Mouse (Mus musculus) C2C12 (cell line): Measurements from ENCODE around the gene Gstm1.

Experiments
- CTCF ChIP-seq: IDR thresholded peaks from one replicate; pipeline ENCODE4 v1.5.1; 2011; ENCODE audit not compliant: control insufficient read depth, insufficient read depth, insufficient read length
- MAX ChIP-seq: IDR thresholded peaks from one replicate; pipeline ENCODE4 v1.6.1; 2011; ENCODE audit warnings: mild to moderate bottlenecking, control low read depth
- MYOD1 ChIP-seq: IDR thresholded peaks from one replicate; pipeline ENCODE4 v1.6.1; 2011; ENCODE audit warnings: low read depth; ENCODE audit not compliant: control insufficient read depth, insufficient read length
- MYOG ChIP-seq: IDR thresholded peaks from one replicate; pipeline ENCODE4 v1.6.1; 2011; ENCODE audit not compliant: control insufficient read depth, insufficient read length; ENCODE audit errors: extremely low read depth
- USF1 ChIP-seq: IDR thresholded peaks from one replicate; pipeline ENCODE4 v1.6.1; 2011; ENCODE audit warnings: low read depth, mild to moderate bottlenecking, control low read depth, moderate library complexity

GRCm38 (mm10) chr3:107999491-107999890 lies 18.3 kb downstream of the Gstm1 start:
- no peak for TF ChIP-seq MYOG
- TF ChIP-seq MAX = no peak
- TF ChIP-seq CTCF = no peak
- TF ChIP-seq USF1 = no peak
- TF ChIP-seq MYOD1 = no peak
